Mouse (Mus musculus): ENCODE measurements around the gene Hebp1. TPM values are rescaled to one million over a fixed set of nuclear protein-coding genes. Genes with fewer than 3 reads are reported as not detected.
A peak's percentile ranks its signal among the peaks of the same experiment; 100 is the strongest.

The Hebp1 gene
- polyA plus RNA-seq, 1 experiment from 2014 or later, result 41.5 TPM

DNA sequence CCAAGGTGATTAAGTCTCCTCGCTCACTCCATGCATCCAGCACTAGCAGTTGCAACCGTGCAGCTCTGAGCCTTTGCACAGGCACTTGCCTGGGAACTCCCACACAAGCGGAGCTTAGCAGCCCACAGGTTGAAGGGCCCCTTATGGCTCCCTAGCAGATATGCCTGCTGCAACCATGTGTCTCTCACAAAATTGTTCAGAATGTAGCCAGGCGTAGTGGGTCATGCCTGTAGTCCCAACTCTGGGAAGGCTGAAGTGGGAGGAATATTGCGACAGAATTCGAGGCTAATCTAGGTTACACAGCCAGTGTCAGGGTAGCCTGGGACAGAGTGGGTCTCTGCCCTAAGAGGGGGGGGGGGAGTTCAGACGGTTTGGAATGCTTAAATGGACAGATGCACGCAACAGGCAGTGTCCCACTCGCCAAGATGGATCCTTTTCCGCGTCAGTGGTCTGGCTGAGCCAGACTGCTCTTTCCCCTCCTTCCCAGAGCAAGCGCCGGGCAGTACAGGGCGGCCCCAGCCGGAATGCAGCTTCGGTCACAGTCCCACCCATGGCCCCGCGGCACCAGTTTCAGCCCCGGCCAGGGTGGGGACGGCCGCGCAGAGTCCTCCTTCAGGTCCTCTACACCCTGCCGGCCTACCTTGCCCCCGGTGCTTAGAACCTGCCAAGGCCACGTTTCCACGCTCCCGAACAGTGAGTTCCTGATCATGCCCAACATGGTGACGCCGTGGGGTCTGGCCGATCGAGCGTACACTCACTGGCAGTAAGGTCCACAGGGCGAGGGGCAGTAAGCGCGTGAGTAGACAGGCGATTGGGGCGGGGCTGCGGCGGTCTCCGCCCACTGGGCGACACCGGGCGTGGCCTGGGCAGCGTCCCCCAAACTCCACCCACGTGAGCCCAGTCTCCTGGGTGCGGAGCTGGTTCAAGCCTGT lies 30.2 kb downstream of the Hebp1 start:
- peak overlapping the region; percentile 76 for H3K4me3 ChIP-seq (ENCODE audit: low read length)
- H3K9ac ChIP-seq (replicated peaks; ENCODE audit: low read length), result peak overlapping the region; percentile 87
- peak overlapping the region; percentile 87 for H3K4me2 ChIP-seq (replicated peaks; ENCODE audit: low read depth, low read length)
- peak; percentile 97 for ATAC-seq (ENCODE audit: low FRiP score, low TSS enrichment)
- H3K9me3 ChIP-seq (ENCODE audit: low read length), result no peaks in the 10 kb centered on the region
- WGBS, result 2% methylated on average over 46 of the region's 46 CpGs
- no peaks in the 10 kb centered on the region for H3K27me3 ChIP-seq (ENCODE audit: insufficient read depth, low read length)
- peaks cover 16% of the 10 kb centered on the region; the same call in 1 of the 2 replicates for H3K4me1 ChIP-seq (ENCODE audit: insufficient read depth, low read length)
- peak overlapping the region; percentile 95 for H3K27ac ChIP-seq (ENCODE audit: low read length)
- H3K36me3 ChIP-seq (ENCODE audit: insufficient read depth, low read length), result no peaks in the 10 kb centered on the region

GRCm38 (mm10) chr6:135166712-135167111 lies 31.1 kb downstream of the Hebp1 start:
- peak overlapping the region; percentile 76; the same call in 1 of the 2 replicates for H3K4me3 ChIP-seq (ENCODE audit: low read length)
- H3K4me1 ChIP-seq (ENCODE audit: insufficient read depth, low read length), result peaks cover 16% of the 10 kb centered on the region; the same call in 1 of the 2 replicates
- H3K27ac ChIP-seq (ENCODE audit: low read length), result peak overlapping the region; percentile 95; the same call in 1 of the 2 replicates
- H3K36me3 ChIP-seq (ENCODE audit: insufficient read depth, low read length), result no peaks in the 10 kb centered on the region
- 59% methylated on average over 5 of the region's 5 CpGs for WGBS
- no peaks in the 10 kb centered on the region for H3K9me3 ChIP-seq (ENCODE audit: low read length)
- ATAC-seq (ENCODE audit: low FRiP score, low TSS enrichment), result no peak
- no peaks in the 10 kb centered on the region for H3K27me3 ChIP-seq (ENCODE audit: insufficient read depth, low read length)
- H3K9ac ChIP-seq (replicated peaks; ENCODE audit: low read length), result peak overlapping the region; percentile 39; the same call in 1 of the 2 replicates
- peak overlapping the region; percentile 87 for H3K4me2 ChIP-seq (replicated peaks; ENCODE audit: low read depth, low read length)

- 87% methylated on average over 3 of the region's 3 CpGs for WGBS
- ATAC-seq (ENCODE audit: low FRiP score, low TSS enrichment), result no peak
- no peak overlapping the region for H3K27ac ChIP-seq (ENCODE audit: low read length)
These were observed 31.6 kb downstream of the Hebp1 start for GRCm38 (mm10) chr6:135166262-135166661.

GRCm38 (mm10) chr6:135165706-135166105 lies 32.1 kb downstream of the Hebp1 start:
- no peaks in the 10 kb centered on the region for H3K27me3 ChIP-seq (ENCODE audit: insufficient read depth, low read length)

More at GRCm38 (mm10) chr6:135166262-135166661, 31.6 kb downstream of the Hebp1 start:
- no peak overlapping the region for H3K4me2 ChIP-seq (replicated peaks; ENCODE audit: low read depth, low read length)
- no peaks in the 10 kb centered on the region for H3K27me3 ChIP-seq (ENCODE audit: insufficient read depth, low read length)
- no peaks in the 10 kb centered on the region for H3K9me3 ChIP-seq (ENCODE audit: low read length)
- H3K36me3 ChIP-seq (ENCODE audit: insufficient read depth, low read length), result no peaks in the 10 kb centered on the region
- H3K4me1 ChIP-seq (ENCODE audit: insufficient read depth, low read length), result peaks cover 16% of the 10 kb centered on the region; the same call in 1 of the 2 replicates
- H3K4me3 ChIP-seq (ENCODE audit: low read length), result no peak overlapping the region
- H3K9ac ChIP-seq (replicated peaks; ENCODE audit: low read length), result no peak overlapping the region

DNA sequence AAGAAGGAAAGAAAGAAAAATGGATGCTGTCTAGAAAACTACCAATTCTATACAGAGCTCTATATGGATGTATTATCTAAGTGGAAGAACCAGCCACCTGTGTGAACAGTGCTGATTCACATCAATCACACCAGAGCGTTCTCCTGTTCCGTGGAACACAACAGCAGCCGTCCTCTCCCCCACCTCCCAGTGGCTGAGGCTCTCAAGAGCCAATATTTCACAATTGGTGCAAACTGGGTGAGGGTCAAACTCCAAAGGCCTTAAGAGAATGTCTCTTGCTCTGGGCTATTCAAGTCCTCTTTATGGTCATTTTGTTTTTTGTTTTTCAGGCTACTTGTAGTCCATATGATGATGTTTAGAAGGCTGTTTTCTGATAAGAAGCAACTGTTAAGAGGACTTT lies 32.6 kb downstream of the Hebp1 start:
- Histone ChIP-seq H3K36me3 (ENCODE audit: insufficient read depth, low read length) (no peaks in the 10 kb centered on the region), H3K9me3 (ENCODE audit: low read length) (no peaks in the 10 kb centered on the region), H3K4me2 (replicated peaks; ENCODE audit: low read depth, low read length) (no peak overlapping the region), H3K4me1 (ENCODE audit: insufficient read depth, low read length) (peaks cover 16% of the 10 kb centered on the region; the same call in 1 of the 2 replicates), H3K27me3 (ENCODE audit: insufficient read depth, low read length) (no peaks in the 10 kb centered on the region), H3K9ac (replicated peaks; ENCODE audit: low read length) (no peak overlapping the region), H3K27ac (ENCODE audit: low read length) (no peak overlapping the region), H3K4me3 (ENCODE audit: low read length) (no peak overlapping the region)
- no peak for ATAC-seq (ENCODE audit: low FRiP score, low TSS enrichment)
- WGBS, result 48% methylated on average over 3 of the region's 3 CpGs

More at GRCm38 (mm10) chr6:135165706-135166105, 32.1 kb downstream of the Hebp1 start:
- no peak for ATAC-seq (ENCODE audit: low FRiP score, low TSS enrichment)
- no peak overlapping the region for H3K4me3 ChIP-seq (ENCODE audit: low read length)
- H3K36me3 ChIP-seq (ENCODE audit: insufficient read depth, low read length), result no peaks in the 10 kb centered on the region
- no peak overlapping the region for H3K27ac ChIP-seq (ENCODE audit: low read length)
- H3K4me1 ChIP-seq (ENCODE audit: insufficient read depth, low read length), result peaks cover 16% of the 10 kb centered on the region; the same call in 1 of the 2 replicates
- 77% methylated on average over 2 of the region's 2 CpGs for WGBS
- H3K4me2 ChIP-seq (replicated peaks; ENCODE audit: low read depth, low read length), result no peak overlapping the region
- H3K9ac ChIP-seq (replicated peaks; ENCODE audit: low read length), result no peak overlapping the region
- no peaks in the 10 kb centered on the region for H3K9me3 ChIP-seq (ENCODE audit: low read length)

- no peak for ATAC-seq (ENCODE audit: low FRiP score, low TSS enrichment)
- no peak overlapping the region for H3K27ac ChIP-seq (ENCODE audit: low read length)
- no peaks in the 10 kb centered on the region for H3K9me3 ChIP-seq (ENCODE audit: low read length)
- no peak overlapping the region for H3K4me3 ChIP-seq (ENCODE audit: low read length)
- no peak overlapping the region for H3K4me2 ChIP-seq (replicated peaks; ENCODE audit: low read depth, low read length)
- WGBS, result 74% methylated on average over 4 of the region's 4 CpGs
- no peaks in the 10 kb centered on the region for H3K27me3 ChIP-seq (ENCODE audit: insufficient read depth, low read length)
- H3K9ac ChIP-seq (replicated peaks; ENCODE audit: low read length), result no peak overlapping the region
- H3K36me3 ChIP-seq (ENCODE audit: insufficient read depth, low read length), result no peaks in the 10 kb centered on the region
- H3K4me1 ChIP-seq (ENCODE audit: insufficient read depth, low read length), result peaks cover 16% of the 10 kb centered on the region; the same call in 1 of the 2 replicates
These were observed 35.0 kb downstream of the Hebp1 start for GRCm38 (mm10) chr6:135162861-135163260.

DNA sequence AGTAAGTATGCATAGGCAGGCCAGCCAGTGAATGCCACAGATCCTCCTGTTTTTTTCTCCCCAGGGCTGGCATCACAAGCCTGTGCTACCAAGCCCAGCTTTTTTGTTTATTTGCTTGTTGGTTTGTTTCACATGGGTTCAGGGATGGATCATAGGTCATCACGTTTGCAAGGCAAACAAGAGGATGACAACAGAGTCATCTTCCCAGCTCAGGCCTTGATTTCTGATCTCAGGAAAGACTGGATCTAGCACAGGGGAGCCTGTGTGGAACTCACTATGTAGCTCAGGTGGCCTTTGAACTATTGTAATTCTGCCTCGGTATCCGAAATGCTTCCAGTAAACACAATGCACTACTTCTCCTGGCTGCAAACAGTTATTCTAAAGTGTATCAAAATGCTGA lies 35.5 kb downstream of the Hebp1 start:
- H3K27ac ChIP-seq (ENCODE audit: low read length), result no peak overlapping the region
- peaks cover 16% of the 10 kb centered on the region; the same call in 1 of the 2 replicates for H3K4me1 ChIP-seq (ENCODE audit: insufficient read depth, low read length)
- no peak for ATAC-seq (ENCODE audit: low FRiP score, low TSS enrichment)
- no peak overlapping the region for H3K4me3 ChIP-seq (ENCODE audit: low read length)
- H3K36me3 ChIP-seq (ENCODE audit: insufficient read depth, low read length), result no peaks in the 10 kb centered on the region
- no peak overlapping the region for H3K9ac ChIP-seq (replicated peaks; ENCODE audit: low read length)
- H3K27me3 ChIP-seq (ENCODE audit: insufficient read depth, low read length), result no peaks in the 10 kb centered on the region
- H3K4me2 ChIP-seq (replicated peaks; ENCODE audit: low read depth, low read length), result no peak overlapping the region
- no peaks in the 10 kb centered on the region for H3K9me3 ChIP-seq (ENCODE audit: low read length)
- WGBS, result 82% methylated on average over 3 of the region's 3 CpGs

GRCm38 (mm10) chr6:135161356-135161755 lies 36.5 kb downstream of the Hebp1 start:
- WGBS, result 72% methylated on average over 4 of the region's 4 CpGs
- ATAC-seq (ENCODE audit: low FRiP score, low TSS enrichment), result no peak

DNA sequence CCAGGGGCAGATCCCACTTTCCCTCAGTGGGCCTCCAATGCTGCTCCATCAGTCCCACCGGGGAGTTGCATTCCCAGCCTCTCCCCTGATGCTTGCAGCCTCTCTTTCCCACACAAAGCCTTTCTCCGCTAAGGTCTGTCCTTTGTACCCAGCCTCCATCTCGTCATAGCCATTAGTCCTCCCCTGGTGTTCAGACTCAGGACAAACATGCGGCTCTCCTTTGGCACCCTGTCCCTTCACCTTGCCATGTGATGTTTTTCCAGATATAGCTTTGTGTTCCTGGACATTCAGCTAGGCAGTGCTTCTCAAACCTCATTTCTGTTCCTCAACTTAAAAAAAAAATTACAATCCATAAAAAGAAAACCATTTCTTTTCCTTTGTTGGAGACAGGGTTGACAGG lies 39.3 kb downstream of the Hebp1 start:
- WGBS, result 67% methylated on average over 4 of the region's 4 CpGs
- Histone ChIP-seq H3K4me2 (replicated peaks; ENCODE audit: low read depth, low read length) (no peak overlapping the region), H3K9me3 (ENCODE audit: low read length) (no peaks in the 10 kb centered on the region), H3K27me3 (ENCODE audit: insufficient read depth, low read length) (no peaks in the 10 kb centered on the region), H3K9ac (replicated peaks; ENCODE audit: low read length) (no peak overlapping the region), H3K4me1 (ENCODE audit: insufficient read depth, low read length) (0 out of 2 replicates have a peak, but pooled peaks cover 3% of the 10 kb centered on the region), H3K27ac (ENCODE audit: low read length) (no peak overlapping the region), H3K36me3 (ENCODE audit: insufficient read depth, low read length) (no peaks in the 10 kb centered on the region), H3K4me3 (ENCODE audit: low read length) (no peak overlapping the region)
- ATAC-seq (ENCODE audit: low FRiP score, low TSS enrichment), result no peak

More at GRCm38 (mm10) chr6:135161356-135161755, 36.5 kb downstream of the Hebp1 start:
- Histone ChIP-seq H3K4me1 (ENCODE audit: insufficient read depth, low read length) (peaks cover 14% of the 10 kb centered on the region; the same call in 1 of the 2 replicates), H3K27me3 (ENCODE audit: insufficient read depth, low read length) (no peaks in the 10 kb centered on the region), H3K9ac (replicated peaks; ENCODE audit: low read length) (no peak overlapping the region), H3K9me3 (ENCODE audit: low read length) (no peaks in the 10 kb centered on the region), H3K36me3 (ENCODE audit: insufficient read depth, low read length) (no peaks in the 10 kb centered on the region), H3K4me2 (replicated peaks; ENCODE audit: low read depth, low read length) (no peak overlapping the region), H3K27ac (ENCODE audit: low read length) (no peak overlapping the region), H3K4me3 (ENCODE audit: low read length) (no peak overlapping the region)

DNA sequence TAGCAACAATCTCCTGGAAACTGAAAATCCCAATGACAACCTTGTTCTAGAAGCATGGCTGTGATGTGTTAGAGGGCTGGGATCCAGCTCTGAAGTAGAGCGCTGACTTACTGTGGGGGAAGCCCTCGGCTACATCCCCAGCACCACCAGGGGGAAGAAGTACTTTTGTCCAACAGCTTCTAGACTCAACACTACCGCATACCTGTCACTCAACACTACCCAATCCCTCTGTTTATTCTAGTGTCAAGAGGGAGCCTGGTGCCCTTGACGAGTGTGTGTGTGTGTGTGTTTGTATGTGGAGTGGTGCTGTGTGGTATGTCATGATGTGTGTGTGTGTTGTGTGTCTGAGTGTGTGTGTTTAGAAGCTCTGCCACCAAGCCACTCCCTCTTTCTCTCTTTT lies 40.3 kb downstream of the Hebp1 start:
- H3K9ac ChIP-seq (replicated peaks; ENCODE audit: low read length), result no peak overlapping the region
- no peaks in the 10 kb centered on the region for H3K27me3 ChIP-seq (ENCODE audit: insufficient read depth, low read length)
- no peak for ATAC-seq (ENCODE audit: low FRiP score, low TSS enrichment)
- 74% methylated on average over 4 of the region's 4 CpGs for WGBS
- no peak overlapping the region for H3K4me2 ChIP-seq (replicated peaks; ENCODE audit: low read depth, low read length)
- H3K36me3 ChIP-seq (ENCODE audit: insufficient read depth, low read length), result peaks cover 3% of the 10 kb centered on the region; the same call in 1 of the 2 replicates
- H3K4me1 ChIP-seq (ENCODE audit: insufficient read depth, low read length), result no peaks in the 10 kb centered on the region
- no peak overlapping the region for H3K27ac ChIP-seq (ENCODE audit: low read length)
- H3K4me3 ChIP-seq (ENCODE audit: low read length), result no peak overlapping the region
- H3K9me3 ChIP-seq (ENCODE audit: low read length), result no peaks in the 10 kb centered on the region
